ENCODE assay signal across 23 mouse cellular contexts in genomic region chr6:57540950-57541498, GRCm38 (mm10). TPM values are rescaled to one million over a fixed set of nuclear protein-coding genes. Genes with fewer than 3 reads are reported as not detected.
DNase-seq lines count a peak whose midpoint lies in the region; ATAC-seq and TF ChIP-seq lines count a peak whose summit lies in the region.
"Had no signal": no experiment of that assay in that cellular context is flagged by ENCODE, and none has a peak within 500 bp of the region (broad histone marks: within the 10 kb centered on the region; RNA-seq: fewer than 3 reads in every experiment).

No protein-coding gene starts in this region.

- peak; percentile 52; the same call in 1 of the 2 replicates for ATAC-seq in intestine, embryonic 15.5 days
- ATAC-seq in intestine, postnatal 0 days = no peak
- ATAC-seq in lung, embryonic 16.5 days (ENCODE audit: low read depth) = no peak
- peak; percentile 58 for ATAC-seq in liver, embryonic 14.5 days (ENCODE audit: insufficient read depth)
- ATAC-seq in stomach, embryonic 15.5 days (ENCODE audit: insufficient read depth, low FRiP score, low read depth) = peak; percentile 7; the same call in 1 of the 2 replicates
- ATAC-seq: forebrain, embryonic 13.5 days; forebrain, postnatal 0 days had no signal

- no peaks in the 10 kb centered on the region for H3K4me1 ChIP-seq in intestine, embryonic 15.5 days (replicated peaks)
- H3K4me1 ChIP-seq in intestine, postnatal 0 days (replicated peaks; ENCODE audit: control insufficient read depth, insufficient read depth, low read length) = no peaks in the 10 kb centered on the region
- H3K4me1 ChIP-seq in lung, embryonic 16.5 days (replicated peaks; ENCODE audit: control insufficient read depth, insufficient read depth, low read length) = no peaks in the 10 kb centered on the region
- peaks cover 0 to 5% of the 10 kb centered on the region in 2 experiments; a peak in 3 of 4 replicates for H3K4me1 ChIP-seq in liver, embryonic 14.5 days (replicated peaks; ENCODE audit: control insufficient read depth in 2 of 2, insufficient read depth in 2 of 2, low read length in 1 of 2)
- H3K4me1 ChIP-seq in stomach, embryonic 15.5 days = no peaks in the 10 kb centered on the region
- H3K4me1 ChIP-seq: embryonic facial prominence, embryonic 10.5 days; forebrain, embryonic 13.5 days had no signal

- 69% methylated on average over 5 of the region's 5 CpGs for WGBS in intestine, embryonic 15.5 days
- 61% methylated on average over 5 of the region's 5 CpGs for WGBS in intestine, postnatal 0 days
- 67% methylated on average over 5 of the region's 5 CpGs for WGBS in lung, embryonic 16.5 days
- 53% methylated on average over 5 of the region's 5 CpGs for WGBS in liver, embryonic 14.5 days (ENCODE audit: insufficient replicate concordance)
- WGBS in stomach, embryonic 15.5 days = 65% methylated on average over 5 of the region's 5 CpGs

- H3K36me3 ChIP-seq in intestine, embryonic 15.5 days = no peaks in the 10 kb centered on the region
- H3K36me3 ChIP-seq in intestine, postnatal 0 days (ENCODE audit: control insufficient read depth, insufficient read depth) = no peaks in the 10 kb centered on the region
- no peaks in the 10 kb centered on the region for H3K36me3 ChIP-seq in lung, embryonic 16.5 days (ENCODE audit: control insufficient read depth, insufficient read depth, low read length)
- H3K36me3 ChIP-seq in liver, embryonic 14.5 days (replicated peaks; ENCODE audit: control insufficient read depth, insufficient read depth, low read depth) = no peaks in the 10 kb centered on the region
- no peaks in the 10 kb centered on the region for H3K36me3 ChIP-seq in stomach, embryonic 15.5 days
- H3K36me3 ChIP-seq: embryonic facial prominence, embryonic 10.5 days; G1E; heart, embryonic 10.5 days had no signal

- no peak overlapping the region for H3K9ac ChIP-seq in intestine, embryonic 15.5 days
- H3K9ac ChIP-seq in intestine, postnatal 0 days (ENCODE audit: low read depth, low read length) = no peak overlapping the region
- no peak overlapping the region for H3K9ac ChIP-seq in lung, embryonic 16.5 days (ENCODE audit: low read length)
- H3K9ac ChIP-seq in liver, embryonic 14.5 days (replicated peaks) = no peak overlapping the region
- H3K9ac ChIP-seq in stomach, embryonic 15.5 days = no peak overlapping the region
- H3K9ac ChIP-seq: forebrain, embryonic 13.5 days; forebrain, postnatal 0 days had no signal

- no peak overlapping the region for H3K4me2 ChIP-seq in intestine, embryonic 15.5 days (replicated peaks)
- H3K4me2 ChIP-seq in intestine, postnatal 0 days (replicated peaks; ENCODE audit: low read depth) = no peak overlapping the region
- H3K4me2 ChIP-seq in lung, embryonic 16.5 days (ENCODE audit: low read depth, low read length) = no peak overlapping the region
- H3K4me2 ChIP-seq in liver, embryonic 14.5 days (ENCODE audit: low read depth) = no peak overlapping the region
- no peak overlapping the region for H3K4me2 ChIP-seq in stomach, embryonic 15.5 days
- H3K4me2 ChIP-seq: forebrain, embryonic 13.5 days had no signal

- H3K4me3 ChIP-seq in intestine, embryonic 15.5 days (replicated peaks) = no peak overlapping the region
- H3K4me3 ChIP-seq in intestine, postnatal 0 days (ENCODE audit: low read depth, low read length) = no peak overlapping the region
- no peak overlapping the region for H3K4me3 ChIP-seq in lung, embryonic 16.5 days (ENCODE audit: low read length)
- H3K4me3 ChIP-seq in liver, embryonic 14.5 days (ENCODE audit: insufficient read depth in 1 of 2, low read depth in 2 of 2, low read length in 2 of 2) = no peak overlapping the region
- no peak overlapping the region for H3K4me3 ChIP-seq in stomach, embryonic 15.5 days (replicated peaks)
- H3K4me3 ChIP-seq: embryonic facial prominence, embryonic 10.5 days; forebrain, embryonic 13.5 days; gastrocnemius, adult 2 months; heart, embryonic 10.5 days had no signal

- no peak for TF ChIP-seq EP300 in liver, embryonic 14.5 days (IDR thresholded peaks at IDR 0.05; ENCODE audit: low read depth)

- H3K9me3 ChIP-seq in intestine, embryonic 15.5 days = no peaks in the 10 kb centered on the region
- H3K9me3 ChIP-seq in intestine, postnatal 0 days (ENCODE audit: control insufficient read depth) = no peaks in the 10 kb centered on the region
- no peaks in the 10 kb centered on the region for H3K9me3 ChIP-seq in lung, embryonic 16.5 days (ENCODE audit: control insufficient read depth, low read length)
- H3K9me3 ChIP-seq in liver, embryonic 14.5 days (ENCODE audit: control insufficient read depth, low read length) = no peaks in the 10 kb centered on the region
- no peaks in the 10 kb centered on the region for H3K9me3 ChIP-seq in stomach, embryonic 15.5 days
- H3K9me3 ChIP-seq: embryonic facial prominence, embryonic 10.5 days; forebrain, embryonic 13.5 days; G1E; heart, embryonic 10.5 days had no signal

- H3K27me3 ChIP-seq in intestine, embryonic 15.5 days (replicated peaks) = no peaks in the 10 kb centered on the region
- no peaks in the 10 kb centered on the region for H3K27me3 ChIP-seq in intestine, postnatal 0 days (replicated peaks; ENCODE audit: control insufficient read depth, insufficient read depth, low read length)
- H3K27me3 ChIP-seq in lung, embryonic 16.5 days (ENCODE audit: control insufficient read depth, insufficient read depth, low read depth, low read length) = no peaks in the 10 kb centered on the region
- H3K27me3 ChIP-seq in liver, embryonic 14.5 days (ENCODE audit: control insufficient read depth, insufficient read depth, low read length) = no peaks in the 10 kb centered on the region
- no peaks in the 10 kb centered on the region for H3K27me3 ChIP-seq in stomach, embryonic 15.5 days (replicated peaks)
- H3K27me3 ChIP-seq: forebrain, embryonic 13.5 days had no signal

- DNase-seq in lung, postnatal 25 days (ENCODE audit: low spot score) = no peak
- no peak for DNase-seq in liver, embryonic 14.5 days (ENCODE audit: low read depth in 3 of 3, low spot score in 3 of 3)
- DNase-seq in urinary bladder, postnatal 10 days (ENCODE audit: low spot score) = no peak
- no peak for DNase-seq in gastrocnemius, postnatal 10 days
- DNase-seq: adrenal gland, adult 8-10 months; adrenal gland, postnatal 36 days; B cell, adult 2 months; cerebellum, adult 2 months; cerebellum, postnatal 10 days; forebrain, postnatal 0 days; gastrocnemius, adult 2 months; gastrocnemius, postnatal 36 days; heart, adult 18-20 months; heart, postnatal 10 days; heart, postnatal 4 days had no signal

- no peak for TF ChIP-seq CTCF in intestine, postnatal 0 days (IDR thresholded peaks at IDR 0.05; ENCODE audit: low read depth)
- no peak for TF ChIP-seq CTCF in liver, embryonic 14.5 days (IDR thresholded peaks at IDR 0.05; ENCODE audit: low read depth)

- H3K27ac ChIP-seq in intestine, embryonic 15.5 days = no peak overlapping the region
- H3K27ac ChIP-seq in intestine, postnatal 0 days (ENCODE audit: low read depth, low read length) = no peak overlapping the region
- H3K27ac ChIP-seq in lung, embryonic 16.5 days (ENCODE audit: low read length) = peak overlapping the region; percentile 20; the same call in 1 of the 2 replicates
- no peak overlapping the region for H3K27ac ChIP-seq in liver, embryonic 14.5 days
- no peak overlapping the region for H3K27ac ChIP-seq in stomach, embryonic 15.5 days
- H3K27ac ChIP-seq: embryonic facial prominence, embryonic 10.5 days; forebrain, embryonic 13.5 days; gastrocnemius, adult 2 months; heart, embryonic 10.5 days had no signal

RNA-seq across cellular contexts. Expression of gene Ppm1k, which starts 5.8 kb away (rescaled TPM):
- 4.1 and 4.4 TPM in 2 replicates for polyA plus RNA-seq in intestine, embryonic 15.5 days (2015; fragmentation: Nextera tagmentation; extraction: Ambion mirVana)
- polyA plus RNA-seq in intestine, postnatal 0 days (2015; fragmentation: Nextera tagmentation; extraction: Ambion mirVana) = 0.81 and 2.1 TPM in 2 replicates
- 7.6 and 9.4 TPM in 2 replicates for polyA plus RNA-seq in lung, embryonic 16.5 days (2015; fragmentation: Nextera tagmentation; extraction: Ambion mirVana)
- 1.6 and 4.5 TPM in 2 replicates for polyA plus RNA-seq in liver, embryonic 14.5 days (2012; rRNA removed)
- polyA plus RNA-seq in liver, embryonic 14.5 days (2014; fragmentation: Nextera tagmentation; extraction: Ambion mirVana) = 2.8 and 3.3 TPM in 2 replicates
- polyA plus RNA-seq in stomach, embryonic 15.5 days (2015; fragmentation: Nextera tagmentation; extraction: Ambion mirVana) = 4.5 and 4.9 TPM in 2 replicates
- total RNA-seq in gastrocnemius, postnatal 10 days (2021) = 10 to 100 TPM in 1 of 2 experiments, 1 to 10 TPM in 1; 7.9 to 11.1 TPM

RNA-seq across cellular contexts. Expression of gene Herc6, which starts 39.8 kb away (rescaled TPM):
- polyA plus RNA-seq in intestine, embryonic 15.5 days (2015; fragmentation: Nextera tagmentation; extraction: Ambion mirVana) = 1.8 and 2.6 TPM in 2 replicates
- 3.9 and 4.4 TPM in 2 replicates for polyA plus RNA-seq in intestine, postnatal 0 days (2015; fragmentation: Nextera tagmentation; extraction: Ambion mirVana)
- polyA plus RNA-seq in lung, embryonic 16.5 days (2015; fragmentation: Nextera tagmentation; extraction: Ambion mirVana) = 3.8 and 4.4 TPM in 2 replicates
- 1.3 and 2.3 TPM in 2 replicates for polyA plus RNA-seq in liver, embryonic 14.5 days (2012; rRNA removed)
- 2.7 and 3.7 TPM in 2 replicates for polyA plus RNA-seq in liver, embryonic 14.5 days (2014; fragmentation: Nextera tagmentation; extraction: Ambion mirVana)
- polyA plus RNA-seq in stomach, embryonic 15.5 days (2015; fragmentation: Nextera tagmentation; extraction: Ambion mirVana) = 2.6 and 3.5 TPM in 2 replicates
- total RNA-seq in gastrocnemius, postnatal 10 days (2021) = 1 to 10 TPM; 1.5 to 1.9 TPM
- polyA plus RNA-seq: G1E had no signal

Comparison
In these comparisons a context has a peak if more than half of its experiments do, and no peak if none do; other contexts are left out.
1. ATAC-seq: peak in intestine, embryonic 15.5 days (single experiment), liver, embryonic 14.5 days (single experiment) and stomach, embryonic 15.5 days (single experiment); none in intestine, postnatal 0 days (single experiment) and lung, embryonic 16.5 days (single experiment).